Mouse (Mus musculus): ENCODE measurements around the gene Aim2. TPM values are rescaled to one million over a fixed set of nuclear protein-coding genes. Genes with fewer than 3 reads are reported as not detected.
"Not testable (repeated sequence)": the region's sequence is repeated elsewhere in the genome, so short reads cannot be mapped to it uniquely, and the experiment has no call there.

Gene Aim2
- total RNA-seq (2021), result 10 to 100 TPM in 1 of 2 experiments, 1 to 10 TPM in 1; 8.3 to 11.1 TPM

- no peak for DNase-seq
- intact Hi-C loops (cut with DNase I), result no loop called here
Observed at GRCm38 (mm10) chr1:173350372-173350957, at the start of gene Aim2. Aim2 (plus strand) TSS chr1:173350879.

DNA sequence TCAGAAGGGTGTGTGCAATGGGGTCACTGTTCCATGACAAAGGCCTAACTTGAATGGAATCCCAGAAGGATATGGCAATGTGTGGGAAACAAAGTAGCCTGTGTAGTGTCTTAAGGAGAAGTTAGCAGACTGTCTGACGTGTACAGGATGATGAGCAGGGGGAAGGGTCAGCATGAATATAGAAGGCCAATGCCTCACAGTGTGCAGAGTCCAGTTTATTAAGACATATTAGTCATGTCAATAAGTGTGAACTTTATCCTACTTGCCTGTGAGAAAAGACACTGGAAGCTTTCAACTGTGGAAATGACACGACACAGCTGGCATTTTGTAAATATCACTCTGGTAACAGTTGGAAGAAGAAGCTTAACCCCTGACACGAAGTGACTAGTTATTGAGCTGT, 47.9 kb upstream of the Aim2 start:
- DNase-seq; intact Hi-C loops (cut with DNase I): not testable (repeated sequence)

- DNase-seq; intact Hi-C loops (cut with DNase I): not testable (repeated sequence)
Observed at GRCm38 (mm10) chr1:173313535-173314050, 37.1 kb upstream of the Aim2 start.

DNA sequence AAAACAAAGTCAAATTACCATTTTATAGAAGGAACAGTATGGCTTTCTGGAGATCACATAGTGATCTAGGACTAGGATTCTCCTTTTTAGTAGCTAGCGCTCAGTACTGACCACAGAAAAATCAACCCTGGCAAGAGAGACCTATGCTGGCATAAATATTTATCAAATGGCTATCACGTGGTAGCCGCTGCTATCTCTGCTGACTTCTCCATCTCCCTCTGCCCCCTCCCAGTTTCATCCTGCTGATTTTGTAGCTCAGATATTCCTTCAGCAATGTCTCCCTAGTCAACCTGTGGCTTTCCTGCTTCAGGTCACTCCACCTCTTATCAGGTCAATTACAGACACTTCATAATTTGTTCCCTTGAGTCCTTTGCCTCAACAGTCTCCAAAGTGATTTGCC, 35.0 kb upstream of the Aim2 start:
- intact Hi-C loops (cut with DNase I), result no loop called here
- no peak for DNase-seq

GRCm38 (mm10) chr1:173317925-173318477, 32.7 kb upstream of the Aim2 start:
- DNase-seq, result no peak
- intact Hi-C loops (cut with DNase I), result no loop called here

DNA sequence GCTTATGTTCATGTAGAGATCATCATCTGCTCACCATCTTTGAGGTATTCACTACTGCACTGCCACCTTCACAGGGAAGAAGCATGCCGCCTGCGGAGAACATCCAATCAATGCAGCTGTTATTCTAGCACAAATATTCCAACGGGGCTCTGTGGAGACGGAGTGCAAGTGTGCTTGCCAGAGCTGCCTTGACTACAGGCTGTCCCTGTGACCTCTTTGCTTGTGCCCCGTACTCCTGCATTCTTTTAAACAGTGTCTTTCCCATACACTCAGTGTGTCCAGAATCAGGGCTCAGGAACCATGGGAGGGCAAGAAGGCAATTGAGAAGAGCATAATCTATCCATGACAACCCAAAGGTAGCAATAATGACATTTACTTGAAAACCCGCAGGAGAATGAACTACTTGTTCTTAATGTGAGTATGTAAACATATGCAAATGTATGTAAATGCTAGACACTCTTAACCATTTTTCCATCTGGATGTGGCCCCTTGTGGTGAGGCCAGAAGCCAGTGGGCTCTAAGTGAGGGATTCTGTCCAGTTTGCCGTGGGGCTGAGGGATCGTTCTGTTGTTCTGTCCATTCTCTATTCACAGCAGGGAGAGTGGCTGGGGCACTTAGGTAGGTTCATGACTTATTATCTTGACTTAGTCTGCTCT, 29.0 kb upstream of the Aim2 start:
- intact Hi-C loops (cut with DNase I), result no loop called here
- no peak for DNase-seq

DNA sequence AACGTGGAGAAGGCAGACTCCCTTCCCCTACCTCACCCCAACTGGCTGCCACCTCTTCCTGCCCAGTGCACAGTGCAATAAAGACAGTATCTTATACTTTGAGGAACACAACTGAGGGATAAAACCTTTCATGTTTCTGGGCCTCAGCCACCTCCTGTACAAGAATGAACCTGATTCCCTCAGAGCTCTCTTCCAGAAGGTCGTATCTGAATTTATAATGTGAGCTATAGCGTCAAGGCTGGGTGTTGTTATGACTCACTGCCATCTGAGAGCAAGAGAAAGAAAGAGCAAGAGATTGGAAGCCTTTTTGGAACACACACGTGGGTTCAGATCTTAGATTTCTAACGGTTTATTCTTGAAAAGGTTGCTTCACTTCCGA, 28.4 kb upstream of the Aim2 start:
- no peak for DNase-seq

DNA sequence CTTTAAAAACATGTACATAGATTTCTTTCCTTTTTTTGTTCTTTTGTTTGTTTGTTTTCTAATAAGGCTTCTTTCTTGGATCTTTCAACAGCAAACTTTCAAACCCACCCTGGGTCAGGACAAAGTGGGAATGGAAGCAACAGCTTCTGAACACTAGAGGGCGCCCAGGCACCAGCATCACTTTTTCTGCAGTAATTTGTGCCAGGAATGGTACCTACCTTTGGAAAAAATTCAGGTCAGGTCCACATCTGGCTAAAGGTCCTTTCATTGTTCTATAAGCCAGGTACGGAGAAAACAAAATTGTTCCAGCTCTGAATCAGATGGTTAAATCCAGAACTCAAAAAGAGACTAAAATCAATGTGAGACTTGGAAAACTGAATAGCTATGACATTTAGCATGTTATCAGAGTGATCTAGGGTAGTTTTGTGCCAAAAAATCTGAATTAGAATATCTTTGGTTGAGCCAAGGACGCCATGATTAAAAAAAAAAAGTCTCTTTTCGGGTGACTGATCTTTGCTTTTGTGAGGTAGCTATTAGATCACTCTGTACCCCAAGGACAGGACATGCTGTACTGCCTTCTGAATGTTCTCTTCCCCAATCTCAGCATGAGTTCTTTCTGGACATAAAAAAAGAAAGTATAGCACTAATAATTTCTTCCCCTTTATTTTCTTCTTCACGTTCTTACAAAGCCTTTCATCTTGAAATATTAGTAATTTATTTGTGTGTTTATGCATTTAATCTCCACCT, 26.7 kb upstream of the Aim2 start:
- intact Hi-C loops (cut with DNase I), result no loop called here
- peak; percentile 53 for DNase-seq

More for the DNA sequence above, 28.4 kb upstream of the Aim2 start:
- intact Hi-C loops (cut with DNase I), result no loop called here

GRCm38 (mm10) chr1:173324961-173325360, 25.7 kb upstream of the Aim2 start:
- intact Hi-C loops (cut with DNase I), result no loop called here
- no peak for DNase-seq

DNA sequence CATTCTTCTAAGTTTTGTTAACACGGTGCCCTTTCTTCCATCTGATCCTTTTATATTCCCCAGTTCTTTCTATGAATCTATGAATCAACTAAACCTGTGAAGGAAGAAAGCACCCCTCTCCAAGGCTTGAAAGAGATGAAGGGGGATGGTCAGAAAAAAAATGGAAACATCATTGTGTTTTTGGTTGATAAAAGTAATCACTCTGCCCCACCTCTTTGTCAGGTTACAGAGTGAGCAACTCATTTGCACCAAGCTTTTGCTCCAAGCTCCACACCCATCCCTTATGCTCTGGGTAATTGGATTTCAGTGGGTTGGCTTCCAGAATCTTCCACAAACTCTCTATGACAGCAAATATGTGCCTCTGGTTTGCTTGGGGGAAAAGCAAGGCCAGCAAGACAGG, 25.3 kb upstream of the Aim2 start:
- intact Hi-C loops (cut with DNase I), result no loop called here
- no peak for DNase-seq

GRCm38 (mm10) chr1:173326552-173326951, 24.1 kb upstream of the Aim2 start:
- no peak for DNase-seq

GRCm38 (mm10) chr1:173328446-173328845, 22.2 kb upstream of the Aim2 start:
- intact Hi-C loops (cut with DNase I), result no loop called here
- DNase-seq, result no peak

More at GRCm38 (mm10) chr1:173326552-173326951, 24.1 kb upstream of the Aim2 start:
- intact Hi-C loops (cut with DNase I), result no loop called here

DNA sequence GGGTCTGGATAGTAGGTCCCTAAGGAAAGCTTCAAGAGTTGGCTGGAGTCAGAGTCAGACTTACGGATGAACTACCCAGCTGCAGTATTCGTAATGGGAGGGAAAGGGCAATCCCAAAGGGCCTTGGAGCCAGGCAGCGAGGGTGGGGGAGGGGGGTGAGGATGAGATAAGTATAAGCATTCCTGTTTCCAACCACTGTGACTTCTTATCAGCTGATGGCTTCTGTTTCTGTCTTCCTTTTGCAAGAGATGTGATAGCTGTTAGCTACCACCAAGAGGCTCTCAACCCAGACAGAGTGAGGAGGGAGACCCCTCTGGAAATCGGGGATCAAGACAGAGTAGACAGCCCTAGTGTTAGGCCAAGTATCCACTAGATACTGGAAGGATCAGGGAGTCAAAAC, 21.5 kb upstream of the Aim2 start:
- no peak for DNase-seq
- intact Hi-C loops (cut with DNase I), result no loop called here

- DNase-seq, result no peak
- intact Hi-C loops (cut with DNase I), result loop anchor here (10.0 kb wide), 1 partner anchor 65 kb away; no protein-coding TSS in a partner anchor
Observed at GRCm38 (mm10) chr1:173329743-173330142, 20.9 kb upstream of the Aim2 start.

DNA sequence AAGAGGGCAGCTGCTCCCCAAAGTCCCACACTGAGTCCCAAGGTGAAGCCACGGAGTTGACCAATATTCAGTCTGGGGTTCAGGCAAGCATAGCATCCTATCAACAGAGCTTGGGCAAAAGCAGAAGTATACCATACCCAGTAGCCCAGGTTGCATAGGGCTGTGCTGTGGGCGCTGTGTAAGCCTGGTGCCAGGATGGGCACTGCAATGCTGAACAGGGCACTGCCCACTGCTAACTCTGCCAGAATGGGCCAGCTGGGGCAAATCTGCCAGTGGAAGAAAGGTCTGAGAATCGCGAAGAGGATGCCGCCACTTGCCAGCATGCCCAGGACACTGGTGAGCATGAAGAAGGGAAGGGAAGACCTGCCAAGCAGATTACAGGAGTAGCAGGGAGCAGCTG, 18.3 kb upstream of the Aim2 start:
- intact Hi-C loops (cut with DNase I), result loop anchor here (10.0 kb wide), 1 partner anchor 62 kb away; no protein-coding TSS in a partner anchor
- DNase-seq, result peak; percentile 75

DNA sequence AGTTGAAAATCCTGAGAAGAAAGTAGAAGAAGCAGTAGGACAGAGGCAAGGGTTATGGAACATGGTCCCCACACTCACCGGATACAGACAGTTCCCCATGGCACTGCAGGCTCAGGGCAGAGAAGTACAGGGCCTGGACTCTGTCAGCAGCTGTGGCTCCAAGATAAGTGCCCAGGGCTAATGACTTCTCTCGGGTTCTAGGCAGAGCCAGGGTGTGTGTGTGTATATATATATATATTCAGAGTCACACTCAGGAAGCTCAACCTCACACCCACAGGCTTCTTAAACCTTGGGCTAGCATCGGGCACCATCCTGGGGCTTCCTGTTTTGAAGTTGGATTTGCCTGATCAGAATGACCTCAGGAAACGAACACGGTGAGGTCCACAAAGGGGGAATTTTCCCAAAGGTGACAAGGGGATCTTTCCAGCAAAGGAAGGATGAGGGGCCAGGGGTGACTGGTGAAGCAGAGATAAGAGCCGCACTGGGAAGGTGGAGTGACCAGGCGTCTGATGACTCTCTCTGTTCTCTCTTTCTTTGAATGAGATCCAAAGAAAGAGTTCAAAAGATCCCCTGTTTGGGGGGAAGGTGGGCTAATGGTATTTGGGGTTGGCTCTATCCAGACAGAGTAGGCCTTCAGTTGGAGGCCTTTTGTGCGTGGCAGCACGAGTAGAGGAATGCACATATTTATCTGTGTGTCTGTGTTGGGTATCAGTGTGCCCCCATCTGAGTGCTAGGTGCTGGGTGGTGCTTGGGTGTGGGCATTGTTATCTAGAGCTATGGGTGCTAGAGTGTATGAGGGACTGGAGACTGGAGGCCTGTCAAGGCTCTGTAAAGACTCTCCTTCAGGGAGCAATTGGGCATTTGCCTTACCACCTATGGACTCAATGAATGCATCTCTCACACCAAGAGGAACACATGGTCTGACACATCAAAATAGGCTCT, 17.1 kb upstream of the Aim2 start, which contains the start of gene Ackr1:
Gene Ackr1, minus strand, starts transcription at position 439 of the 942 bp plus-strand sequence.
- intact Hi-C loops (cut with DNase I), result loop anchor here (10.0 kb wide), 1 partner anchor 61 kb away; no protein-coding TSS in a partner anchor
- DNase-seq, result no peak

- intact Hi-C loops (cut with DNase I), result loop anchor here (10.0 kb wide), 1 partner anchor 59 kb away; no protein-coding TSS in a partner anchor
- no peak for DNase-seq
Observed at GRCm38 (mm10) chr1:173335903-173336302, 14.8 kb upstream of the Aim2 start.

DNA sequence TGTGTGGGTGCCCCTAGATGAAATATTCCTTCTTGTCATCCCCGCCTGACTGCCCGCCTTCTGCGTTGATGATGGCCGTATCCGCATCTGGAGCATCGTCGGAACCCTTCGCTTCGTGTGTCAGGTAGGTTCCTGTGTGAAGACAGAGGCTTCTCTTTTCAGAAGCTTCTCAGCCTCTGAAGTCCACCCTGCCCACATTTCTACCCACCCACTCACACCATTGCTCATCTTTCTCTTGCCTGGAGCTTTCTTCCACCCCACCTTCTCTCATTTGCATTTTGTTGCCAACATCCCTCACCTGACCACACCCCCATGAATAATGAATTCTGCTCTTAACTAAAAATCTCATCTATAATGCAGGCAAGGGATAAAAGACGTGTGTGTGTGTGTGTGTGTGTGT, 13.7 kb upstream of the Aim2 start:
- no peak for DNase-seq
- intact Hi-C loops (cut with DNase I), result loop anchor here (10.0 kb wide), 1 partner anchor 58 kb away; no protein-coding TSS in a partner anchor

DNA sequence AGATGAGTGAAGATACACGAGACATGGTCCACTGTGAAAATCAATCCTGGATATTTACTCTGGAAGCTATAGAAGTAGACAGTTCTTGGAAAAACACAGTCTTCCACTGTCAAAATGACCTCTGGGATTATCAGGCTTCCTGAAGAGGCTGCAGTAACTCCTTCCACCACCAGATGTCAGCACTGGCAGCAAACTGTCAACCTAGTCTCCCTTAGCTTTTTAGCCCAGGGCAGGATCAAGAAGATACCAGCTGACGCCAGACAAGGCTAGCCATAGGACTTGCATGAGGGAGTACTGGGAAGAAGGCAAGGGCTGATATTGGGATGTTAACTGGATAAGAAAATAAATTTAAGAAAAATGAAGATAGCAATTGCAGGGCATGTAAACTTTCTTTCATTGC, 11.1 kb upstream of the Aim2 start:
- intact Hi-C loops (cut with DNase I), result loop anchor here (10.0 kb wide), 1 partner anchor 55 kb away; no protein-coding TSS in a partner anchor
- peak; percentile 73 for DNase-seq

- intact Hi-C loops (cut with DNase I), result no loop called here
- no peak for DNase-seq
Observed at GRCm38 (mm10) chr1:173342425-173342824, 8.3 kb upstream of the Aim2 start.
